Mouse (Mus musculus) thymus, postnatal 36 days (tissue): ENCODE results near the gene A230072I06Rik.

ENCODE experiments used
- DNase-seq, 2 experiments: peaks; one replicate each; pipeline ENCODE4 v3.0.0; 2022; ENCODE audit warnings: mixed read lengths in 2 of 2

Gene A230072I06Rik

GRCm38 (mm10) chr8:12278663-12279312 lies at the start of gene A230072I06Rik:
Gene A230072I06Rik, plus strand, starts transcription at chr8:12278819.
- no peak for DNase-seq

- no peak for DNase-seq
Measured at GRCm38 (mm10) chr8:12234039-12234438, 44.6 kb upstream of the A230072I06Rik start.

DNA sequence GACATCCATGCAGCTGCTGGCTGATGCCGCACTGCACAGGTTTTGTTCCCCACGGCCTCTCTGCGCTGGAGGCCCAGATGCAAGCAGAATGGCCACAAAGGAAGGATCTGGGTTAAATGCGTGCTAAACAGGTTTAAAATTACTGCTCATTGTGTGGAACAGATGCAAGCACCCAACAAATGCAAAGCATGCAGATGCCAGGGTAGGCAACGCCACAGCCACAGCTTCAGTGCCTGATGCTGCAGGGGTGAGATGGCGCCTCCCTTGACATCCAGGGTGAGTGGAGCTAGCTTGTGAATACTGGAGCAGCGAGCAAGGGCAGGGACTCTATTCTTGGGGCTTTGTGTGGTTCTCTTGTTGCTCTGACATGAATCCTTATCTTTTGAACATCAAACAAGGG lies 39.8 kb upstream of the A230072I06Rik start:
- DNase-seq = no peak

- DNase-seq = no peak
Measured at GRCm38 (mm10) chr8:12240143-12240542, 38.5 kb upstream of the A230072I06Rik start.

DNA sequence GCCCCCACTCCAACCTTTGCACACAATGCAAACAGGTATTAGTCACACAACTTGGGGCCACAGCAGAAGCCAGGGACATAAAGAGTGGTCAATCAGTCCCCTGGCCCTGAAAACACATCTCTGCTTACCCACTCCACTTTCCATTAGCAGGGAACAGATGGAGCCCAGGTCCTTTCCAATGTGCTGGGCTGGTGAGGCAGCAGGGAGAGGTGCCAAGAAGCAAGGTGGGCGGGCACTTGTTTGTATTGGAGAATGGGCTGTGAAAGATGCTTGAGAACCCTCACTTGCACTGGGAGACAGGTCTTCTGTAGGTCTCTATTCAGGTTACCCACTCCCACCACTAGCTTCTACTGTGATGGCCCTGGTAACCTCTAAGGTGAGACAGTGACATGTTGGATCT lies 34.9 kb upstream of the A230072I06Rik start:
- no peak for DNase-seq

DNA sequence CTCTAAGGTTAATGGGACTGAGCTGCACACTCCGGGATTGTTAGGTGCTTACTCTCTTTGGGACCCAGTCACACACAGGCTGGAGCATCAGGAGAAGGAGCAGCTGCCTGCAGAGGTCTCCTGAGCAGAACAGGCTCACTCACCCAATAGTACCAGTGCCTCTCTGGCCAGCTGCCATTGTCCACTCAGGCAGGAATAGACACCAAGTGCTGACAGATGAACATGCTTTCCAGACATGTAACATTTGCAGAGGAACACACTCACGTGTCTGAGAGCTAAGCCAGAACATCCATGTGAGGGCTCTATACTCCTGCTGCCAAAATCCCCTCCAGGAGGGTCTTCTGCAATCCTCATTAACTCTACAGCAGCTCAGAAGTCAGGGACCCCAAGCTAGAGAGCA lies 18.7 kb upstream of the A230072I06Rik start:
- no peak for DNase-seq

DNA sequence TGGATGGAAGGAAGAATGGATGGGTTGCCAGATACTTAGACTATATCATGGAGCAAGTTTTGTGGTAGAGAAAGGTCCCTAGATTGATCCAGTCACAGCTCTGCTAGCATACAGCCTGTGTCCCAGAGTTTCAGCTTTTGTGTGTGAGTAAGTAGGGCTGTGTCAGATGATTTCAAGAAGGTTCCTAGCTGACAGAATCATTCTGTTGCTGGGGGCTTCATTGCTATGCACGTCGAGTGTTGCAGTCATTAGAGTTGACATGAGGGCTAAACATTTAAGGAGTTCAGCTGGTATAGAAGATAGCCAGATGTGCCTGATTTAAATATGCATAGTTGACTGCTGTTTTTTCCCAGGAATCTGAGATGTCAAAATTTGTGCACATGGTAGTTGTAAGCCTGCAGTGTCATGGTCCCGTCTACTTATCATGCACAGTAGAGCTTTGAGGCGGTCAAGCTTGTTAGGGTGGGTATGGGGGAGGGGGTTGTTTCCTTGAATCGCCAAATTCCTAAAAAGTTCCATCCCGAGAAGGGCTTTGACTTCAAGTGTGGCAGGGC lies 18.1 kb upstream of the A230072I06Rik start:
- no peak for DNase-seq

DNA sequence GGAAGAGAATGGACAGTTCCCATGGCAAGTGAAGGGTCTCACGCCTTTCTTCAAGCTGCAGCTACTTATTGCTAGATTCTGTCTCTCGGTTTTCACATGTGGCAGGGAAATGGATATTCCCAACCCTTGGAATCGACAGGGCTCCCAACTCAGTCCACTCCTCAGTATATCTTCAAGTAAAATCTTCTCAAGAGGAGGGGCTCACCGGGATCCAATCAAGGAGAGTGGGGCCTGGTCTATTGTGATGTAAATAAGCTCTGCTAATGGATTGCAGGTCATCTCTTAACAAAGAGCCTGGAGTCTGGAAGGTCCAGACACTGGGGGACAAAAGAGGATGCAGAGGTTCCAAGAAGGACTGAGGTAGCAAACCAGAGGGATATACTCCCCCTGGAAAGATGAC lies 17.1 kb upstream of the A230072I06Rik start:
- no peak for DNase-seq

GRCm38 (mm10) chr8:12264996-12265395 lies 13.6 kb upstream of the A230072I06Rik start:
- no peak for DNase-seq

- no peak for DNase-seq
Measured at GRCm38 (mm10) chr8:12267863-12268262, 10.8 kb upstream of the A230072I06Rik start.

DNA sequence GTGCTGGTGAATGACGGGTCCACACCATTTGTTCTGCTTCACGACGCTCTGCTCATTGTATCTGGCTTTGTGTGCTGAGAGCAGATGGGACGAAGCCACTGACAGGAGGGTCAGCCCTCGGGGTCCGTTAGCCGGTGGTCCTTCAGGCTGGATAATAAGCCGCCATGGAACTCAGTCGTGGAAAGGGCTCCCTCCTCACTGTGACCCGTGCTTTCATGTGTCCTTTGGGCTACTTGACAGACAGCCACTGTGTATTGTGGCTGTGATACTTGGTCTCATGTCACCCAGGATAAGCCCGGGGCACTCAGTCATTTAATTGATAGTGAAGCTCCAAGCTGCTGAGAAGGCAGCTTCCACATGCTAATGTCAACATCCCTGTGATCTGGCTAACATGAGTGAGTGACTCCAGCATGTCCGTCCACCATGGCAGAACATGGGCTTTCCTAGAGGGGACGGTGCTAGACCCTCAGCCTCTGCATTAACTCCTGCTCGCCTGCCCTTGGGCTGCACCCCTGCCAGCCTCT lies 10.3 kb upstream of the A230072I06Rik start:
- DNase-seq = no peak

DNA sequence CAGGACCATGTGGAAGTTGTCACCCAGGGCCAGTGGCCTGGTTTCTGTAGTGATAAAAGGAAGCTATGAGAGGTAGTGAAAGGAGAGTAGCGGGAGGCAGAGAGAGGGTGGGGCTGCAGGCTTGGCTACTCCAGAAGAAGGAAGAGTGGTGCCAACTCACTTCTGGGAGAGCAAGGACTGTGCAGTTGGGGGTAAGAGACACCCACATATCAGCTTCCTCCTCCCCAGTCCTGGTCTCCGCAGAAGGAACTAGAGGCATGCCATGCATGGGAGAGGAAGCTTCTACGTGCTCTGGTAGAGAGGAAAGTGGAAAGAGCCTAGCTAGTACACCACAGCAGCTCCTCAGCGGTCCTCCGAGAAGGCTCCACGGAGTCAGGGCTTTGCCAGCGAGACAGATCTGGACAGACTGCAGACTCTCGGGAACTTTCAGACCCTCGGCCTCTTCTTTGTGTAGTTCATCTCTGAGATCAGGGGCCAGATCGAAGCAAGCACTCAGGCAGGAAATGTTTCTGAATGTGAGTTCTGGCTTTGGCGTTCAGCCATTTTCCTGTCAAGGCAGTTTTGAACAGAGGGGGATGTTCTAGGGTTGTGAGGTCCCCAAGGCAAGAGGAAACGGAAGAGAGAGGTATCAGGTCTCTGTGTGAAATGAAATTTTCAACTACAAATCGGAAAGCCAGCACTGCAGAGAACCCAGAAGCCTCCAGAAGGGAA lies 1.0 kb downstream of the A230072I06Rik start:
- DNase-seq = no peak

GRCm38 (mm10) chr8:12282128-12282527 lies 3.5 kb downstream of the A230072I06Rik start:
- DNase-seq = no peak

DNA sequence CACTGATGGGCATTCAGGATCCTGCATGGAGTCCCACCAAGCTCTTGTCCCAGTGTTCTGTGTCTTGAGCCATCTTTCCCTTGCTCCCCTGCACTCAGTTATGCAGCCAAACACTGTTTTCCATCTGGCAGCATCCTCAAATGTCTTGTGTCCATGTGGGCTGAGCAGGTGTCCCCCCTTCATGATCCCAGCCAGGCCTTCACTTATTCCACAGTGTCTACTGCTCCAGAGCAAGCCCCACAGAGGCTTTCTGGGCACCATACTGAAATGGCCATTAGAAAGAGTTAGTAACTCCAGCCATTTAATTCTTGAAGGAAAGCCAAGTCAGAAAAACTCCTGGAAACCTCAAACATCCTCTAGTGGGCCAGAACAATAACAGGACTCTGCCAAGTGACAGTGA lies 11.9 kb downstream of the A230072I06Rik start:
- no peak for DNase-seq

DNA sequence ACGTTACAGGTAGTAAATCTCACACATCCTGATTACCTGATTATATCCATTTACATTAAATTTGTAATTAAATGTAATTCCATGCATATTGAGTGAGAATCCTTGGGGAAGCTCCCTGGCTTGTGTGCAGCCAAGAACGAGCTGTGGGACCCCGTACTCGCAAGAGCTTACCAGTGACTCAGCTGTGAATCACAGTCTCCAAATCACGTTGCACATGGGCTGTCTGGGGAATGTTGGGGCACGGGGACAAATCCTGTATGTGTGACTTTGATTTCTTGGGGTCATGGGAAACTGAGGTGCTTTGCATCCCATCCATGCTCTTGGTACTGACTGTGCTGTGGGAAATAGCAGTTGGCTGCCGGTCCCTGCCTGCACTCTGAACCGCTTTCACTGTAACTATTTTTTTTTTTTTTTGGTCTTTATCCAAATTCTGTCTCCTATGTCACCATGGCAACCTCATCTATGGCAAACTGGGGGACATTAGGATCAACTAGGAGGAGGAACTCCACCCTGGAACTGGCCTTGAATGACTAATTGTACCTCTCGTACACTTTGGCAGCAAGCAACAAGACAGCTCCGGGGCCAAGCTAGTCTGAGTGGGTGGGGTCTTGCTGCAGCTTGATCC lies 19.8 kb downstream of the A230072I06Rik start:
- no peak for DNase-seq

DNA sequence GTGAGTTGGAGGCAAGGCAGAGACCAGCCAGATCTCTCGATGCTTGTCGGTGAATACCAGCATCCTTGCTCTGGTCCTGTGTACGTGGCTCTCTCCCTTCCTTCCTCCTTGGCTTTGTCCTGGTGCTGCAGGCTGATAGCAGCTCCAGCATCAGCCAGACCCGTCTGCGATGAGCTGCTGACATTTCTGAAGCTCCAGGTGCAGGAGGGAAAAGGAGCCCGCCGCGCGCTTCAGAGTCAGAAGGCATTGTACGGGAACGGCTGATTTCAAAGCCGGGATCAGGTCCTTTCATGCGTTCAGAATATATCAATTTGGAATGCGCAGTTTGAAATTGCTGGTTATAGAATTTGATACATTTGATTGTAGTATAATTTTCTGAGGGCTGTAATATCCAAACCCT lies 23.4 kb downstream of the A230072I06Rik start:
- DNase-seq = no peak

DNA sequence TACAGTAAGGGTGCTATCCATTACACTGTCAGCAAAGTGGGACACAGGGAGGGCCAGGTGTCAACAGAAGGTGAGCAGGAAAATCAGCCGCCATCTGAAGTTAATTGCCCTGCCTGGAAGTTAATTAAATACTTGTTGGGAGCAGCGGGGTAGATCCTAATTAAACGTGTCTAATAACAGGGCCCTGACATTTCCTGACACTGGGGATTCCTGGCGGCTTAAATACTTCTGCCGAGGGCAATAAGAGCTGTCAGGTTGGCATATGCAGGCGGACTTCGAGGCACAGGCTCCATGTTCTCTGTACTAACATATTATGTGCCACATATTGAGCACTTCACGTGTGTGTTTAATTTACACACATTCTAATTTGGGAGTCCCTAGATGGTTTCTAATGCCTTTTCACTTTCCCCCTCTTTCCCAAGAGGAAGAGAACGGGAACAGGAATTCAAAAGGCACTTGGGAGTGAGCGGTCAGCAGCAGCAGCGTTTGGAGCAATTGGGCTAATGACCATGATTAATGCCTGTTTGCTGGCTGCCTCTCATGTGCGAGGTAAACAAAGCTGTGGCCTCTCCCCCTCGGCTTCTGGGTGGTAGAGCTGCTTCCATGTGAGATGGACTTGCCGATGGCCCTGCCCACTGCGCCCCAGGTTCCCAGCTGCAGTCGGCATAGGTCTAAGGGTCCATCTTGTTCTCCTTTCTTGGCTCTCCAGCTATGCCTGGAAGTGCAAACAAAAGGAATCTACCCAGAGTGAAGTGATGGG lies 34.5 kb downstream of the A230072I06Rik start:
- DNase-seq = no peak

GRCm38 (mm10) chr8:12314258-12314657 lies 35.6 kb downstream of the A230072I06Rik start:
- no peak for DNase-seq

GRCm38 (mm10) chr8:12315177-12315576 lies 36.6 kb downstream of the A230072I06Rik start:
- no peak for DNase-seq

- DNase-seq = no peak
Measured at GRCm38 (mm10) chr8:12319755-12320455, 41.3 kb downstream of the A230072I06Rik start.

DNA sequence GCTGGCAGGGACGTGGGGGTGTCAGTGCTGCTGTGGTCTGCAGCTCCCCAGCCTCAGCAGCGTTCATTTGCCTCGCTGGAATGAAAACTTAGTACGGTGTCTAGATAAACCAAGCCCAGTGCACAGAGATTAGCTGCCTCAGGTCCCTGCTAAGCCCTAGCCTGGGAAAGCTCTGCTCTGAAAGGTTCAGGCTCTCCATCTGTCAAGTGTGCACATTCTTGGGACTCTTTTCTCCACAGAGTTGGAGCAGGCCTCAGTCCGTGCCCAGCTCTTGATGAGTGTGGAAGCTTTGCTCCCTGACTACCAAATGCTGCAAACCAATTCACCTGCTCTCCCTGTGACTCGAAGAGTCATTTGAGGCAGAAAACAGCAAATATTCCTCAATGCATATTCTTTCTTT lies 43.5 kb downstream of the A230072I06Rik start:
- no peak for DNase-seq

GRCm38 (mm10) chr8:12323238-12323637 lies 44.6 kb downstream of the A230072I06Rik start:
- DNase-seq = no peak
